Mouse (Mus musculus): ENCODE results near the gene Gpr137. TPM values are rescaled to one million over a fixed set of nuclear protein-coding genes. Genes with fewer than 3 reads are reported as not detected.
A peak's percentile ranks its signal among the peaks of the same experiment; 100 is the strongest.

The Gpr137 gene
- polyA plus RNA-seq, 1 experiment = 97.8 TPM

DNA sequence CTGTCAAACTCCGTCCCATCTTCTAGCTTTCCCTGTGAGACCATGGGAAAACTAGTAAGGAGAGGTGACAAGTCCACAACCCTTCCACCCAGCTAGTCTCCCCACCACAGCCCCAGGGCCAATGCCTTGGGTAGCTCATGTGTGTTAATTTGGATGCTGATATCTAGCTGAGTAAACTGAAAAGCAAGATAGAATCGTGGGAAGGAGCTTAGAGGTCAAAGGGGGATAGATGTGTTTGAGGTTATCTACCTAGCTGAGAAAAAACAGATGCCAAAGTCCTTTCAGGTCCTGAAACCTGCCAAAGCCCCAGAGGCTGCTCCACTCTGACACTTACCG, 36.3 kb upstream of the Gpr137 start:
- H3K4me1 ChIP-seq (ENCODE audit: control insufficient read depth, insufficient read depth, insufficient read length, low read length) = peaks cover 18% of the 10 kb centered on the region
- H3K27ac ChIP-seq (ENCODE audit: insufficient read depth, low read depth, low read length) = peak overlapping the region; percentile 45
- peaks cover 11% of the 10 kb centered on the region for H3K36me3 ChIP-seq (ENCODE audit: control insufficient read depth, insufficient read depth, low read length)
- WGBS = 26% methylated on average over 3 of the region's 3 CpGs
- TF ChIP-seq POLR2A (IDR thresholded peaks at IDR 0.05; ENCODE audit: low read depth, low read length) (no peak), CTCF (IDR thresholded peaks at IDR 0.05; ENCODE audit: extremely low read depth, insufficient read length, insufficient replicate concordance, low read depth, low read length) (no peak)
- no peaks in the 10 kb centered on the region for H3K27me3 ChIP-seq (ENCODE audit: control insufficient read depth, insufficient read depth, low read length)
- no peak overlapping the region for H3K4me3 ChIP-seq (ENCODE audit: low read depth, low read length)

DNA sequence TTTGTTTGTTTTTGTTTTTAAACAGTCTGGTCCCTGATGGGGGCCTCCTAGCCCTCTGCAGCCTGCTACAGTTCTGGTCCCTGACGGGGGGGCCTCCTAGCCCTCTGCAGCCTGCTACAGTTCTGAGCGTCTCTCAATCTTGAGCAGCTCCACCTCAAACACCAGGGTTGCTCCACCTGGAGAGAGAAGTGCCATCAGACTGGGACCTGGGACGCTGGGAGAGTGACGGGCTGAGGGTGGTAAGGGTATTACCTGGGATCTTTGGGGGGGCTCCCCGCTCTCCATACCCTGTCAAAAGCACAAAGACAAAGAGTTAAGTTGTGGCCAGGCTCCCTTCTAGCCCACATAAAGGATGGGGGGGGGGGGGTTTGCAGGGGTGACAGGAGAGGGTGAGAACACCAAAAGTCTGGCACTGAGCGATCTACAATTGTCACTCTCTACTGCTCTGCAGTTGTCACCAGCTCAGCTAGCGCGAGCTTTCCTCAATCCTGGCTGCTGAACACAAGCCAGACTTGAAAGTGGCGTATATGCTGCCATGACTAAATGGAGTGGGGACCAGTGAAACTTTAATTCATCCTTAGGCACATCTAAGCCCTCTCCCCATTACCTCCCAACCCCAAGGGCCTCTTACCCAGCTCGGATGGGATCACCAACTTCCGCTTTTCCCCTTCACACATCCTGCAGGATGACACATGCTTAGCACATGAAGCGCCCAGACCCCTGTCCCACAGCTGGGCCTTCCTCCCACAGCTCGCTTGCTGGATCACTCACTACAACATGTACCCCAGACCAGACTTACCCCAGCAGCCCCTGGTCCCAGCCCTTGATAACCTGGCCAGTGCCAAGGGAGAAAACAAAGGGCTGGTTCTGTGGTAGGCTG, 35.7 kb upstream of the Gpr137 start:
- Histone ChIP-seq H3K4me3 (ENCODE audit: low read depth, low read length) (no peak overlapping the region), H3K36me3 (ENCODE audit: control insufficient read depth, insufficient read depth, low read length) (peaks cover 11% of the 10 kb centered on the region), H3K27me3 (ENCODE audit: control insufficient read depth, insufficient read depth, low read length) (no peaks in the 10 kb centered on the region), H3K4me1 (ENCODE audit: control insufficient read depth, insufficient read depth, insufficient read length, low read length) (peaks cover 18% of the 10 kb centered on the region), H3K27ac (ENCODE audit: insufficient read depth, low read depth, low read length) (peak overlapping the region; percentile 45)
- TF ChIP-seq CTCF (IDR thresholded peaks at IDR 0.05; ENCODE audit: extremely low read depth, insufficient read length, insufficient replicate concordance, low read depth, low read length) = no peak
- TF ChIP-seq POLR2A (IDR thresholded peaks at IDR 0.05; ENCODE audit: low read depth, low read length) = no peak
- 82% methylated on average over 13 of the region's 13 CpGs for WGBS

DNA sequence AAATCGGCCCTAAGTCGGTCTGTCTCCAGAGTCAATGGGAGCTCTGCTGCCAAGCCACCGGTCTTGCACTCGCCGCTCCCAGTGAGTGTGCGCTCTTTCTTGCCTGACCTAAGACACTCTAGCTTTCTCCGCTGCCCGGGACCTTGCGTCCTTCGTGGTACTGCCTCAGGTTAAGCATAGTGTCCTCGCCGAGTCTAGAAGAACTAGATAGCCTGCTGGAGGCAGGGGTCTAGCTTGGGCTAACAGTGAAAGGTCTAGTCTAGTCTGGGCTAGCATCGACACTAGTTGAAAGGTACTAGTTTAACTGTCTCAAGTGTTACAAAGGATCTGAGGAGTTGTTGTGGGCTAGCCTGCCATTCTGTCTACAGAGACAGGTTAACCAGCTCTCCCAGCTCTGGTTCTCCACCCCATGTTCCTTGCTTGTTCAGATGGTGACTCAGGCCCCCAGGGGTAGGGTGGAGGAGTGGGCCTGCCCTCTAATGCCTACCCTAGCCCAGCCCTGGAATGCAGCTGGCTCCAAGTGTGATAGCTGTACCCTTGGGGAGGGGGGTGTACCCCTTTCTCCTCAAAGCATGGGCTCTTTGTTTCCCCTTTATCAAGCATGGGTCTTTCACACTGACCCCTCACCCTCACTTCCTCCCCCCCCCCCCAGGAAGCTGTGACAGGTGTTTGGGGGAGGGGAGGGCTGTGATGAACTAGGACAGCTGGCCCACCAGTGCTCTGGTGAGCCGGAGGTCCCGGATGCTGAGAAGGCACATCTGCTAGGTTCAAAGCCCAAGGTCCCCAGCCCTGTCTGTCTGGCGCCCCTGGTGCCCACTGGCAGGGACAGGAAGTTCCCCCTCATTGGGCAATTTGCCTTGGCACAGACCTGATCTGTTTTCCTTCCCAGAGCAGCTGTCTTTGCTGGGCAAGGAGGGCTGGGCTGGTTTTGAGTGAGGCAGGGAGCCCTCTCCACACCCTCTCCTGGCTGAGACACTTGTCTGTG, 33.5 kb upstream of the Gpr137 start, which contains the start of gene Plcb3:
TSS of gene Plcb3 (minus strand) at position 934 of the 985 bp plus-strand sequence.
- Histone ChIP-seq H3K27ac (ENCODE audit: insufficient read depth, low read depth, low read length) (peak within 1 kb of the TSS; percentile 70), H3K27me3 (ENCODE audit: control insufficient read depth, insufficient read depth, low read length) (no peaks in the 10 kb centered on the region), H3K36me3 (ENCODE audit: control insufficient read depth, insufficient read depth, low read length) (peaks cover 11% of the 10 kb centered on the region), H3K4me3 (ENCODE audit: low read depth, low read length) (peak within 1 kb of the TSS; percentile 69), H3K4me1 (ENCODE audit: control insufficient read depth, insufficient read depth, insufficient read length, low read length) (peaks cover 23% of the 10 kb centered on the region)
- under 1% methylated on average over 16 of the region's 16 CpGs for WGBS
- 0 out of 2 replicates have a peak, but pooled peaks have one; percentile 45 for TF ChIP-seq POLR2A (IDR thresholded peaks at IDR 0.05; ENCODE audit: low read depth, low read length)
- TF ChIP-seq CTCF (IDR thresholded peaks at IDR 0.05; ENCODE audit: extremely low read depth, insufficient read length, insufficient replicate concordance, low read depth, low read length) = peak; percentile 7; the same call in 1 of the 2 replicates

DNA sequence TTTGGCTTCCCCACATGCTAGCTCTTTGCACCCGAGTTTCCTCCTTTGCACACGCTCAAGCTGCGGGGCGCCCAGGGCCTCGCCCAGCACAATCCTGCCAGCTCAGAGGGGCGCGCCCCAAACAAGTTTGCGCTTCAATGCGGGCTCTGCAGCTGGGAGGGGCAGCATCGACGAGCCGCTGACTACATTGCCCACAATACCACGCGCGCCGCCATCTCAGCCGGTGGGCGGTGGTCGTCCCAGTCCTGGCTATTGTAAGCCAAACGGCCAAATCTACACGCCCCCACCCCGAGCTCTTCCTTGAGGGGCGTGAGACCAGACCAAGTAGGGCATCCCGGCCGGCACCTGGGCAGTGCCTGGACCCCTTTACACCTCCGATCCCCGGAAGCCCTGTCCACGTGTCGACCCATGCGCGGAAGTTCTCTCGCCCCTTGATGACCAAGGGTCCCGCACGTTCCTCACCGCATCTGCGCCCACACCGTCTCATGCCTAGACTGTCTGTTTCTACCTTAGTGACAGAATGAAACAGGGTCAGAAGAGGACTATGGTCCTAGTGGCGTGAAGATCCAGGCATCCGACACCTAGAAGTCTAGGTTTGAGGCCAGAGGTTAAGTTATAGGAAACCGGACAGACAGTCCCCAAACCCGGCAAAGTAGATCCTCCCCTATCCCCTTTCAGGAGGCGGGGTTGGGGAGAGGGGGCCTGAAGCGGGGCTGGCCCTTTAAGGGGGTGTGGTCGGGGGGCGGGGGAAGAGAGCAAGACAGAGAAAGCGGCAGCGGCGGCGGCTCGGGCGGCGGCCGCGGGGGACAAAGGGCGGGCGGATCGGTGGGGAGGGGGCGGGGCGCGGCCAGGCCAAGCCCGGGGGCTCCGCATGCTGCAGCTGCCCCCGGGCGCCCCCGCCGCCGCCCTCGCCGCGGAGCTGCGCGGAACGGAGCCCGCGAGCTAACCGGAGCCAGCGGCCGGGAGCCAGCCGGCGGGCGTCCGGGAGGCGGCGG, 32.2 kb upstream of the Gpr137 start, which contains the start of gene Ppp1r14b:
TSS of gene Ppp1r14b (plus strand) at position 758 of the 995 bp plus-strand sequence.
- 2% methylated on average over 82 of the region's 84 CpGs for WGBS

DNA sequence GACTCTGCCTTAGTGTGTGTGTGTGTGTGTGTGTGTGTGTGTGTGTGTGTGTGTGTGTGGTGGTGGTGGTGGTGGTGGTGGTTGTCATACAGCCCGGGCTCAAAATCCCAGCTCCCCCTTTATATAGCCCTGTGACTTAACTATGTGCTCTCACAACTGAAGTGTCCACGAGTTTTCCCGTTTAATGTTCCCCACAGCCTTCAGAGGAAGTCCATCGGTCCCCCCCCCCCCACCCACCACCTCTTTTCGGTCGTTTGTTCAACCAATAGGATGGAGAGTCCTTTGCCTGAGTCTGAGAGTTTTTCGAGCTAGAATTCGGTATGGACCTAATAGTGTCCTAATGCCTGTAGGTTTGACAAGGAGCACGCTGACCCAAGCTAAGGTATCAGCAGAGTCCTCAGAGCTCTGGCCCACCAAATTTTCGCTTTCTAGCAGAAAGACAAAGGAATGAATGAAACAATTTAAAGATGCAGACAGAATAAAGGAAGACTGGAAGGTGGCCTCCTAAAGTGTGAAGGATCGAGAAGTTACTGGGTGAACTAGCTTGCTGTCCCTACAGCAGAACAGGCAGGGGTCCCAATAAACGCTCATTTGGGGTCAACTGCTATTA, 31.4 kb upstream of the Gpr137 start:
- Histone ChIP-seq H3K4me1 (ENCODE audit: control insufficient read depth, insufficient read depth, insufficient read length, low read length) (peaks cover 26% of the 10 kb centered on the region), H3K4me3 (ENCODE audit: low read depth, low read length) (peak overlapping the region; percentile 69), H3K27ac (ENCODE audit: insufficient read depth, low read depth, low read length) (peak overlapping the region; percentile 29), H3K27me3 (ENCODE audit: control insufficient read depth, insufficient read depth, low read length) (no peaks in the 10 kb centered on the region), H3K36me3 (ENCODE audit: control insufficient read depth, insufficient read depth, low read length) (peaks cover 11% of the 10 kb centered on the region)
- TF ChIP-seq CTCF (IDR thresholded peaks at IDR 0.05; ENCODE audit: extremely low read depth, insufficient read length, insufficient replicate concordance, low read depth, low read length) = no peak
- TF ChIP-seq POLR2A (IDR thresholded peaks at IDR 0.05; ENCODE audit: low read depth, low read length) = no peak
- 36% methylated on average over 12 of the region's 12 CpGs for WGBS

More for the DNA sequence above, 32.2 kb upstream of the Gpr137 start, which contains the start of gene Ppp1r14b:
- H3K27me3 ChIP-seq (ENCODE audit: control insufficient read depth, insufficient read depth, low read length) = no peaks in the 10 kb centered on the region
- TF ChIP-seq POLR2A (IDR thresholded peaks at IDR 0.05; ENCODE audit: low read depth, low read length) (peak; percentile 34), CTCF (IDR thresholded peaks at IDR 0.05; ENCODE audit: extremely low read depth, insufficient read length, insufficient replicate concordance, low read depth, low read length) (no peak)
- H3K4me3 ChIP-seq (ENCODE audit: low read depth, low read length) = peak within 1 kb of the TSS; percentile 69
- H3K36me3 ChIP-seq (ENCODE audit: control insufficient read depth, insufficient read depth, low read length) = peaks cover 11% of the 10 kb centered on the region
- peak within 1 kb of the TSS; percentile 70 for H3K27ac ChIP-seq (ENCODE audit: insufficient read depth, low read depth, low read length)
- peaks cover 32% of the 10 kb centered on the region for H3K4me1 ChIP-seq (ENCODE audit: control insufficient read depth, insufficient read depth, insufficient read length, low read length)
